Mouse (Mus musculus) hindbrain, embryonic 13.5 days (tissue): ENCODE results near the gene Ift27. TPM values are rescaled to one million over a fixed set of nuclear protein-coding genes. Genes with fewer than 3 reads are reported as not detected.
A peak's percentile ranks its signal among the peaks of the same experiment; 100 is the strongest.

Source experiments
- ATAC-seq: fragments of 200-750 bp; cut with Nextera tagmentation; 2 replicates; pipeline ENCODE4 v1.8.0; 2017; ENCODE audit warnings: moderate TSS enrichment; ENCODE audit not compliant: low FRiP score
- H3K27ac ChIP-seq: fragments of 300-500 bp; sonication (generic); 2 replicates; pipeline ENCODE4 v1.5.1; 2015; ENCODE audit warnings: inconsistent platforms, mild to moderate bottlenecking, moderate library complexity
- H3K27me3 ChIP-seq: fragments of 300-500 bp; sonication (generic); 2 replicates; pipeline ENCODE4 v1.6.1; 2015; ENCODE audit warnings: mild to moderate bottlenecking, inconsistent platforms
- H3K36me3 ChIP-seq: fragments of 300-500 bp; sonication (generic); 2 replicates; pipeline ENCODE4 v1.6.1; 2015; ENCODE audit warnings: mild to moderate bottlenecking, inconsistent platforms
- H3K4me1 ChIP-seq: fragments of 300-500 bp; sonication (generic); replicated peaks from 2 replicates; pipeline ENCODE4 v1.6.1; 2015; ENCODE audit warnings: inconsistent platforms
- H3K4me2 ChIP-seq: fragments of 300-500 bp; sonication (generic); 2 replicates; pipeline ENCODE4 v1.6.1; 2015; ENCODE audit warnings: inconsistent platforms, mild to moderate bottlenecking, moderate library complexity
- H3K4me3 ChIP-seq: fragments of 300-500 bp; sonication (generic); 2 replicates; pipeline ENCODE4 v1.5.1; 2015; ENCODE audit warnings: mild to moderate bottlenecking, inconsistent platforms
- H3K9ac ChIP-seq: fragments of 300-500 bp; sonication (generic); 2 replicates; pipeline ENCODE4 v1.6.1; 2015; ENCODE audit warnings: mild to moderate bottlenecking, inconsistent platforms
- H3K9me3 ChIP-seq: fragments of 300-500 bp; sonication (generic); 2 replicates; pipeline ENCODE4 v1.6.1; 2016; ENCODE audit warnings: inconsistent platforms
- WGBS: fragments of 180-500 bp; shearing (Covaris S2); methylation state at CpG from one replicate; pipeline ENCODE4 v1.1.7; 2015; 5-methylcytosine and 5-hydroxymethylcytosine counted together
- polyA plus RNA-seq: library from polyadenylated mRNA; unstranded; fragments of >200 nt; fragmentation: Nextera tagmentation; extraction: Ambion mirVana; gene quantifications from 2 replicates; pipeline ENCODE4 v1.2.1, GENCODE M21; 2015

Gene Ift27
- polyA plus RNA-seq, 1 experiment from 2014 or later, result 106 TPM

GRCm38 (mm10) chr15:78119704-78120103, 54.2 kb downstream of the Ift27 start, which contains the start of gene Cacng2:
Cacng2 (minus strand) TSS chr15:78120028.
- H3K9me3 ChIP-seq, result no peaks in the 10 kb centered on the region
- WGBS, result under 1% methylated on average over 26 of the region's 42 CpGs
- peak within 1 kb of the TSS; percentile 91 for H3K27ac ChIP-seq
- peak; percentile 89 for ATAC-seq
- H3K4me2 ChIP-seq, result peak within 1 kb of the TSS; percentile 72
- H3K36me3 ChIP-seq, result no peaks in the 10 kb centered on the region
- H3K27me3 ChIP-seq, result 0 out of 2 replicates have a peak, but pooled peaks cover 10% of the 10 kb centered on the region
- H3K9ac ChIP-seq, result peak within 1 kb of the TSS; percentile 92
- H3K4me3 ChIP-seq, result peak within 1 kb of the TSS; percentile 72
- H3K4me1 ChIP-seq, result peaks cover 56% of the 10 kb centered on the region

GRCm38 (mm10) chr15:78119248-78119647, 54.7 kb downstream of the Ift27 start:
- Histone ChIP-seq H3K27me3 (0 out of 2 replicates have a peak, but pooled peaks cover 10% of the 10 kb centered on the region), H3K27ac (peak overlapping the region; percentile 91), H3K4me1 (peaks cover 56% of the 10 kb centered on the region), H3K4me3 (peak overlapping the region; percentile 72), H3K4me2 (peak overlapping the region; percentile 72), H3K9ac (peak overlapping the region; percentile 92), H3K36me3 (no peaks in the 10 kb centered on the region), H3K9me3 (no peaks in the 10 kb centered on the region)
- WGBS, result 4% methylated on average over 38 of the region's 39 CpGs
- ATAC-seq, result peak; percentile 45

- H3K9me3 ChIP-seq, result no peaks in the 10 kb centered on the region
- WGBS, result 47% methylated on average over 18 of the region's 18 CpGs
- H3K27ac ChIP-seq, result peak overlapping the region; percentile 91; the same call in 1 of the 2 replicates
- H3K27me3 ChIP-seq, result 0 out of 2 replicates have a peak, but pooled peaks cover 10% of the 10 kb centered on the region
- peak overlapping the region; percentile 72 for H3K4me2 ChIP-seq
- ATAC-seq, result no peak
- H3K36me3 ChIP-seq, result no peaks in the 10 kb centered on the region
- peak overlapping the region; percentile 72 for H3K4me3 ChIP-seq
- peak overlapping the region; percentile 92 for H3K9ac ChIP-seq
- H3K4me1 ChIP-seq, result peaks cover 56% of the 10 kb centered on the region
Measured at GRCm38 (mm10) chr15:78118275-78118995, 55.5 kb downstream of the Ift27 start.

- H3K9ac ChIP-seq, result peak overlapping the region; percentile 92
- peak overlapping the region; percentile 91 for H3K27ac ChIP-seq
- WGBS, result 71% methylated on average over 16 of the region's 16 CpGs
- no peaks in the 10 kb centered on the region for H3K36me3 ChIP-seq
- H3K4me1 ChIP-seq, result peaks cover 56% of the 10 kb centered on the region
- H3K4me2 ChIP-seq, result peak overlapping the region; percentile 72
- H3K9me3 ChIP-seq, result no peaks in the 10 kb centered on the region
- no peak for ATAC-seq
- 0 out of 2 replicates have a peak, but pooled peaks cover 10% of the 10 kb centered on the region for H3K27me3 ChIP-seq
- peak overlapping the region; percentile 72 for H3K4me3 ChIP-seq
Measured at GRCm38 (mm10) chr15:78117731-78118130, 56.2 kb downstream of the Ift27 start.

- Histone ChIP-seq H3K27me3 (0 out of 2 replicates have a peak, but pooled peaks cover 5% of the 10 kb centered on the region), H3K9me3 (no peaks in the 10 kb centered on the region), H3K9ac (peak overlapping the region; percentile 92), H3K4me3 (peak overlapping the region; percentile 72), H3K4me2 (peak overlapping the region; percentile 72), H3K36me3 (no peaks in the 10 kb centered on the region), H3K4me1 (peaks cover 56% of the 10 kb centered on the region), H3K27ac (peak overlapping the region; percentile 91)
- WGBS, result 38% methylated on average over 10 of the region's 10 CpGs
- ATAC-seq, result no peak
Measured at GRCm38 (mm10) chr15:78116936-78117335, 57.0 kb downstream of the Ift27 start.

GRCm38 (mm10) chr15:78116244-78116643, 57.7 kb downstream of the Ift27 start:
- Histone ChIP-seq H3K27ac (no peak overlapping the region), H3K4me1 (peaks cover 51% of the 10 kb centered on the region), H3K4me3 (peak overlapping the region; percentile 72), H3K27me3 (0 out of 2 replicates have a peak, but pooled peaks cover 3% of the 10 kb centered on the region), H3K9me3 (no peaks in the 10 kb centered on the region), H3K9ac (peak overlapping the region; percentile 92), H3K4me2 (peak overlapping the region; percentile 72), H3K36me3 (no peaks in the 10 kb centered on the region)
- 57% methylated on average over 10 of the region's 10 CpGs for WGBS
- ATAC-seq, result no peak

Other genes with a start within 250 kb of the Ift27 start
- gene Txn2, start 245.1 kb downstream of the Ift27 start, polyA plus RNA-seq, result 214 and 218 TPM in 2 replicates
- 6.2 and 7.4 TPM in 2 replicates for gene Foxred2, start 217.4 kb downstream of the Ift27 start, polyA plus RNA-seq
- 184 and 191 TPM in 2 replicates for gene Eif3d, start 203.3 kb downstream of the Ift27 start, polyA plus RNA-seq
- gene Cacng2, start 54.1 kb downstream of the Ift27 start, polyA plus RNA-seq, result 10.5 and 10.7 TPM in 2 replicates
- 6.7 and 13.6 TPM in 2 replicates for gene Pvalb, start 32.3 kb upstream of the Ift27 start, polyA plus RNA-seq
- 1.5 and 2.2 TPM in 2 replicates for gene Ncf4, start 70.7 kb upstream of the Ift27 start, polyA plus RNA-seq
- 0.06 and 0.21 TPM in 2 replicates for gene Csf2rb2, start 131.6 kb upstream of the Ift27 start, polyA plus RNA-seq
- gene Csf2rb, start 151.6 kb upstream of the Ift27 start, polyA plus RNA-seq, result 0.39 and 0.40 TPM in 2 replicates
- not detected in 2 replicates for gene Tex33, start 221.8 kb upstream of the Ift27 start, polyA plus RNA-seq
- 10.7 and 17.0 TPM in 2 replicates for gene Tst, start 231.8 kb upstream of the Ift27 start, polyA plus RNA-seq
- 2.2 and 3.1 TPM in 2 replicates for gene Mpst, start 232.3 kb upstream of the Ift27 start, polyA plus RNA-seq